Mouse (Mus musculus) layer of hippocampus, adult 9-11 months (tissue): Measurements from ENCODE around the gene Dgkb.

Source experiments
- DNase-seq: peaks from one replicate; pipeline ENCODE4 v3.0.0; 2022

The Dgkb gene

GRCm38 (mm10) chr12:38600165-38600845 lies 782.8 kb downstream of the Dgkb start:
- DNase-seq = peak; percentile 26

DNA sequence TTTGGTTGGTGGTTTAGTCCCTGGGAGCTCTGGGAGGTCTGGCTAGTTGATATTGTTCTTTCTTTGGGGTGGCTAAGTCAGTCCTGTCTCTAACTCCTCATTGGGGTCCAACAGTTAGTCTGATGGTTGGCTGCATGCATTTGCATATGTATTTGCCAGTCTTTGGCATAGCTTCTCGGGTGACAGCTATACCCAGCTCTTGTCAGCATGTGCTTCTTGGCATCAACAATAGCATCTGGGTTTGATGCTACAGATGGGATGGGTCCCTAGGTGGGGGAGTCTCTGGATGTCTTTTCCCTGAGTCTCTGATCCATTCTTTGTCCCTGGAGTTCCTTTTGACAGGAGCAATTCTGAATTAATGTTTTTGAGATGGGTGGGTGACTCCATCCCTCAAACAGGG lies 790.6 kb downstream of the Dgkb start:
- no peak for DNase-seq

- DNase-seq = no peak
Measured at GRCm38 (mm10) chr12:38668265-38668664, 850.7 kb downstream of the Dgkb start.
